Mouse (Mus musculus): ENCODE measurements around the gene Gm5460.

Gm5460 gene

GRCm38 (mm10) chr14:34016381-34016780 is at the start of gene Gm5460:
Gene Gm5460 (plus strand): TSS chr14:34016758.
- DNase-seq (ENCODE audit: low spot score in 2 of 2), result no peak

- no peak for DNase-seq (ENCODE audit: low spot score in 2 of 2)
These were observed 43.9 kb upstream of the Gm5460 start for GRCm38 (mm10) chr14:33972679-33973078.

- no peak for DNase-seq (ENCODE audit: low spot score in 2 of 2)
These were observed 41.8 kb upstream of the Gm5460 start for GRCm38 (mm10) chr14:33974752-33975151.

- no peak for DNase-seq (ENCODE audit: low spot score in 2 of 2)
These were observed 38.8 kb upstream of the Gm5460 start for GRCm38 (mm10) chr14:33977748-33978147.

GRCm38 (mm10) chr14:33978604-33979059 is 37.9 kb upstream of the Gm5460 start, which contains the start of gene Zfp488:
Gene Zfp488 (minus strand): TSS chr14:33978764.
- DNase-seq (ENCODE audit: low spot score in 2 of 2), result no peak

- no peak for DNase-seq (ENCODE audit: low spot score in 2 of 2)
These were observed 27.4 kb upstream of the Gm5460 start for GRCm38 (mm10) chr14:33989201-33989600.

- DNase-seq (ENCODE audit: low spot score in 2 of 2), result no peak
These were observed 24.6 kb upstream of the Gm5460 start for GRCm38 (mm10) chr14:33991971-33992370.

GRCm38 (mm10) chr14:33993051-33993450 is 23.5 kb upstream of the Gm5460 start:
- no peak for DNase-seq (ENCODE audit: low spot score in 2 of 2)

- DNase-seq (ENCODE audit: low spot score in 2 of 2), result no peak
These were observed 22.9 kb upstream of the Gm5460 start for GRCm38 (mm10) chr14:33993521-33994289.

GRCm38 (mm10) chr14:33997427-33997826 is 19.1 kb upstream of the Gm5460 start:
- DNase-seq (ENCODE audit: low spot score in 2 of 2), result no peak

GRCm38 (mm10) chr14:34000076-34000475 is 16.5 kb upstream of the Gm5460 start:
- no peak for DNase-seq (ENCODE audit: low spot score in 2 of 2)

GRCm38 (mm10) chr14:34001445-34001844 is 15.1 kb upstream of the Gm5460 start:
- no peak for DNase-seq (ENCODE audit: low spot score in 2 of 2)

GRCm38 (mm10) chr14:34002358-34002757 is 14.2 kb upstream of the Gm5460 start:
- no peak for DNase-seq (ENCODE audit: low spot score in 2 of 2)

- DNase-seq (ENCODE audit: low spot score in 2 of 2), result no peak
These were observed 1.5 kb upstream of the Gm5460 start, which contains the start of gene Gm30083 for GRCm38 (mm10) chr14:34015063-34015462. Gene Gm30083 (minus strand): TSS chr14:34015182.

GRCm38 (mm10) chr14:34016938-34017337 is 380 bp downstream of the Gm5460 start:
- DNase-seq (ENCODE audit: low spot score in 2 of 2), result no peak

GRCm38 (mm10) chr14:34026710-34027109 is 10.2 kb downstream of the Gm5460 start:
- DNase-seq (ENCODE audit: low spot score in 2 of 2), result no peak

- no peak for DNase-seq (ENCODE audit: low spot score in 2 of 2)
These were observed 17.5 kb downstream of the Gm5460 start for GRCm38 (mm10) chr14:34033841-34034610.

GRCm38 (mm10) chr14:34041241-34041640 is 24.7 kb downstream of the Gm5460 start:
- DNase-seq (ENCODE audit: low spot score in 2 of 2), result no peak

GRCm38 (mm10) chr14:34043341-34043740 is 26.8 kb downstream of the Gm5460 start:
- DNase-seq (ENCODE audit: low spot score in 2 of 2), result no peak

GRCm38 (mm10) chr14:34050101-34050779 is 33.7 kb downstream of the Gm5460 start:
- no peak for DNase-seq (ENCODE audit: low spot score in 2 of 2)

GRCm38 (mm10) chr14:34052516-34052915 is 36.0 kb downstream of the Gm5460 start, which contains the start of gene Antxrl:
Gene Antxrl (plus strand): TSS chr14:34052707.
- DNase-seq (ENCODE audit: low spot score in 2 of 2), result no peak

GRCm38 (mm10) chr14:34071665-34072064 is 55.1 kb downstream of the Gm5460 start:
- DNase-seq (ENCODE audit: low spot score in 2 of 2), result no peak
